Mouse (Mus musculus): Measurements from ENCODE around the gene Peli2.

Gene Peli2

GRCm38 (mm10) chr14:48190946-48191345, 70.3 kb downstream of the Peli2 start:
- DNase-seq (ENCODE audit: low spot score) = no peak

- DNase-seq (ENCODE audit: low spot score) = no peak
Measured at GRCm38 (mm10) chr14:48191925-48192324, 71.3 kb downstream of the Peli2 start.

GRCm38 (mm10) chr14:48196804-48197203, 76.2 kb downstream of the Peli2 start:
- DNase-seq (ENCODE audit: low spot score) = no peak

- DNase-seq (ENCODE audit: low spot score) = no peak
Measured at GRCm38 (mm10) chr14:48197287-48197686, 76.7 kb downstream of the Peli2 start.

- no peak for DNase-seq (ENCODE audit: low spot score)
Measured at GRCm38 (mm10) chr14:48198190-48198954, 77.7 kb downstream of the Peli2 start.

- peak; percentile 15 for DNase-seq (ENCODE audit: low spot score)
Measured at GRCm38 (mm10) chr14:48198957-48199356, 78.3 kb downstream of the Peli2 start.

GRCm38 (mm10) chr14:48199506-48199905, 78.9 kb downstream of the Peli2 start:
- DNase-seq (ENCODE audit: low spot score) = no peak

- DNase-seq (ENCODE audit: low spot score) = no peak
Measured at GRCm38 (mm10) chr14:48200291-48200690, 79.7 kb downstream of the Peli2 start.

GRCm38 (mm10) chr14:48200788-48201187, 80.2 kb downstream of the Peli2 start:
- DNase-seq (ENCODE audit: low spot score) = no peak

GRCm38 (mm10) chr14:48201403-48201802, 80.8 kb downstream of the Peli2 start:
- no peak for DNase-seq (ENCODE audit: low spot score)

GRCm38 (mm10) chr14:48202096-48203036, 81.7 kb downstream of the Peli2 start:
- peak; percentile 36 for DNase-seq (ENCODE audit: low spot score)

GRCm38 (mm10) chr14:48205044-48205443, 84.4 kb downstream of the Peli2 start:
- DNase-seq (ENCODE audit: low spot score) = no peak

GRCm38 (mm10) chr14:48205635-48206034, 85.0 kb downstream of the Peli2 start:
- DNase-seq (ENCODE audit: low spot score) = no peak

GRCm38 (mm10) chr14:48207119-48207518, 86.5 kb downstream of the Peli2 start:
- no peak for DNase-seq (ENCODE audit: low spot score)

- DNase-seq (ENCODE audit: low spot score) = no peak
Measured at GRCm38 (mm10) chr14:48207746-48208640, 87.4 kb downstream of the Peli2 start.

- DNase-seq (ENCODE audit: low spot score) = no peak
Measured at GRCm38 (mm10) chr14:48209436-48209835, 88.8 kb downstream of the Peli2 start.

GRCm38 (mm10) chr14:48210089-48210488, 89.5 kb downstream of the Peli2 start:
- no peak for DNase-seq (ENCODE audit: low spot score)

GRCm38 (mm10) chr14:48211526-48211925, 90.9 kb downstream of the Peli2 start:
- no peak for DNase-seq (ENCODE audit: low spot score)

GRCm38 (mm10) chr14:48212839-48213238, 92.2 kb downstream of the Peli2 start:
- DNase-seq (ENCODE audit: low spot score) = no peak

GRCm38 (mm10) chr14:48213593-48213992, 93.0 kb downstream of the Peli2 start:
- no peak for DNase-seq (ENCODE audit: low spot score)

- no peak for DNase-seq (ENCODE audit: low spot score)
Measured at GRCm38 (mm10) chr14:48222051-48222450, 101.4 kb downstream of the Peli2 start.

GRCm38 (mm10) chr14:48222684-48223083, 102.1 kb downstream of the Peli2 start:
- DNase-seq (ENCODE audit: low spot score) = no peak
